Mouse (Mus musculus): ENCODE data around the gene Sdr42e1. TPM values are rescaled to one million over a fixed set of nuclear protein-coding genes. Genes with fewer than 3 reads are reported as not detected.

The Sdr42e1 gene
- polyA plus RNA-seq (2014; fragmentation: Nextera tagmentation; extraction: Ambion mirVana): 0.79 and 1.6 TPM in 2 replicates

DNA sequence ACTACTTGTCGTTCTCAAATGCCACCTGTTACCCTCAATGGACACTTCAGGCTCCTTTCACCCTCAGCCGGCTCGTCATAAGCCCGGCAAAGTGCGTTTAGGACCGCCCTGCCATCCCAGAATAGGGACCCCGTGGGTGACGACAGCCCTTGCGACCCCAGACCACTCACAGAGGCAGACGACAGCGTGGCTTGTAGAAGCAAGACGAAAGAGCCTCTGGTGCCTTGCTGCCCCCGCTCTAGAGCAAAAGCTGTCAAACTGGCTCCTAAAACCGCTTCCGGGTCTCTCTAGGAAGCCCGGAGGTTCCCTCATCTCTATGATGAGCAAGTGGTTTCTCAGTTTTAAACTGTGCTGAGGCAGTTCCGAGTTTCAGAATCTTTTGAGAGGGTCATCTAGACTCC lies at the start of gene Sdr42e1:
Gene Sdr42e1, minus strand, starts transcription at position 260 of the 401 bp plus-strand sequence.
- no peaks in the 10 kb centered on the region for H3K4me1 ChIP-seq (ENCODE audit: control insufficient read depth, insufficient read depth, low read length)
- no peak for ATAC-seq (replicated peaks; ENCODE audit: insufficient number of reproducible peaks, low FRiP score, low TSS enrichment, low read depth)
- no peaks in the 10 kb centered on the region for H3K27me3 ChIP-seq (ENCODE audit: control insufficient read depth, insufficient read depth, low read length)
- WGBS: 14% methylated on average over 17 of the region's 17 CpGs
- H3K36me3 ChIP-seq (replicated peaks; ENCODE audit: control insufficient read depth, insufficient read depth, low read depth, low read length): no peaks in the 10 kb centered on the region
- H3K4me2 ChIP-seq (ENCODE audit: low read depth, low read length): peak within 1 kb of the TSS; percentile 64
- no peak within 1 kb of the TSS for H3K27ac ChIP-seq (replicated peaks; ENCODE audit: low read depth, low read length)
- peak within 1 kb of the TSS; percentile 41 for H3K4me3 ChIP-seq (ENCODE audit: low read depth, low read length)
- no peaks in the 10 kb centered on the region for H3K9me3 ChIP-seq (replicated peaks; ENCODE audit: control insufficient read depth, low read length)
- DNase-seq (ENCODE audit: low spot score): peak; percentile 65
- H3K9ac ChIP-seq (replicated peaks; ENCODE audit: low read length): peak within 1 kb of the TSS; percentile 57

- no peak overlapping the region for H3K4me3 ChIP-seq (ENCODE audit: low read depth, low read length)
- H3K9ac ChIP-seq (replicated peaks; ENCODE audit: low read length): no peak overlapping the region
- peak; percentile 19 for DNase-seq (ENCODE audit: low spot score)
- H3K27me3 ChIP-seq (ENCODE audit: control insufficient read depth, insufficient read depth, low read length): no peaks in the 10 kb centered on the region
- H3K27ac ChIP-seq (replicated peaks; ENCODE audit: low read depth, low read length): no peak overlapping the region
- H3K36me3 ChIP-seq (replicated peaks; ENCODE audit: control insufficient read depth, insufficient read depth, low read depth, low read length): no peaks in the 10 kb centered on the region
- no peaks in the 10 kb centered on the region for H3K4me1 ChIP-seq (ENCODE audit: control insufficient read depth, insufficient read depth, low read length)
- no peak for ATAC-seq (replicated peaks; ENCODE audit: insufficient number of reproducible peaks, low FRiP score, low TSS enrichment, low read depth)
- no peaks in the 10 kb centered on the region for H3K9me3 ChIP-seq (replicated peaks; ENCODE audit: control insufficient read depth, low read length)
- no peak overlapping the region for H3K4me2 ChIP-seq (ENCODE audit: low read depth, low read length)
- WGBS: 77% methylated on average over 14 of the region's 14 CpGs
Measured at GRCm38 (mm10) chr8:117718152-117718860, 44.8 kb upstream of the Sdr42e1 start.

DNA sequence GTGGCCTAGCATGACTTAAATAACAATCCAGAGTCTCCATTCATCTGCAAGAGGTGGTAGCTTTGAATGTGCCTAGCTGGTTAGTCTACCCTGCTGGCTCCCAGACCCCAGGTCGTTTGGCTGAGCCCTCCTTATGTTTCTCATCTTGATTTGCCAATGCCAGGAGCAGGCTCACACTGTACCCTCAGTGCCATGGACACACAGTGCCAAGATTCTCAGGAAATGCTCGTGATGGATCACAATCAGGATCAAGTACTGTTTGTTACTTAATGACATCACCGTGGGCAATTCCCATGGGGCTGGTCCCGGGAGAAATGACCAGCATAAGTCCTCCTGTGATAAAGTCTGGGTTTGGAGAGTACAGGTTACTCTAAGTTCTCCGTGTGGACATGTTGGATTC lies 42.4 kb upstream of the Sdr42e1 start:
- Histone ChIP-seq H3K36me3 (replicated peaks; ENCODE audit: control insufficient read depth, insufficient read depth, low read depth, low read length) (no peaks in the 10 kb centered on the region), H3K4me1 (ENCODE audit: control insufficient read depth, insufficient read depth, low read length) (no peaks in the 10 kb centered on the region), H3K4me2 (ENCODE audit: low read depth, low read length) (no peak overlapping the region), H3K27ac (replicated peaks; ENCODE audit: low read depth, low read length) (no peak overlapping the region), H3K9ac (replicated peaks; ENCODE audit: low read length) (no peak overlapping the region), H3K9me3 (replicated peaks; ENCODE audit: control insufficient read depth, low read length) (no peaks in the 10 kb centered on the region), H3K27me3 (ENCODE audit: control insufficient read depth, insufficient read depth, low read length) (no peaks in the 10 kb centered on the region), H3K4me3 (ENCODE audit: low read depth, low read length) (no peak overlapping the region)
- DNase-seq (ENCODE audit: low spot score) (no peak), ATAC-seq (replicated peaks; ENCODE audit: insufficient number of reproducible peaks, low FRiP score, low TSS enrichment, low read depth) (no peak)
- WGBS: 77% methylated on average over 5 of the region's 5 CpGs

DNA sequence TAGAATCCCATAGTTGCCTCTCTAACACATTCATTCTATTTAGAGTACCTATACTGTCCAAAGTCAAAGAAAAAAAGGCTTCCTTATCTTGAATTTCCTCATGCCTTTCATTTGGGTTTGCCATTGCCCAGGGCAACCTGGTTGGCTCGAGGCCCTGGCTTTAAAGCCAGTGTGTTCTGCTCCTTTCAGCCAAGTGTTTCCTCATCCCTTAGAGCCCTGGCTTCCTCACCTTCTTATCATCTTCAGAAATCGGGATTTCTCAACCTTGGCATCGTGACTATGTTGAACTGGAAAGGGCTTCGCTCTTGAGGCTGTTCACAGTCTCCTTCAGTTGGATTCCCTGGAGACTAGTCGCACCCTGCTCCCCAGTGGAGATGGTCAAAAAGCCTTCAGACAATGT lies 41.1 kb upstream of the Sdr42e1 start:
- WGBS: 86% methylated on average over 5 of the region's 5 CpGs
- H3K27me3 ChIP-seq (ENCODE audit: control insufficient read depth, insufficient read depth, low read length): no peaks in the 10 kb centered on the region
- ATAC-seq (replicated peaks; ENCODE audit: insufficient number of reproducible peaks, low FRiP score, low TSS enrichment, low read depth): no peak
- no peaks in the 10 kb centered on the region for H3K36me3 ChIP-seq (replicated peaks; ENCODE audit: control insufficient read depth, insufficient read depth, low read depth, low read length)
- DNase-seq (ENCODE audit: low spot score): no peak
- no peaks in the 10 kb centered on the region for H3K9me3 ChIP-seq (replicated peaks; ENCODE audit: control insufficient read depth, low read length)
- no peak overlapping the region for H3K9ac ChIP-seq (replicated peaks; ENCODE audit: low read length)
- no peak overlapping the region for H3K4me2 ChIP-seq (ENCODE audit: low read depth, low read length)
- no peak overlapping the region for H3K27ac ChIP-seq (replicated peaks; ENCODE audit: low read depth, low read length)
- H3K4me1 ChIP-seq (ENCODE audit: control insufficient read depth, insufficient read depth, low read length): no peaks in the 10 kb centered on the region
- H3K4me3 ChIP-seq (ENCODE audit: low read depth, low read length): no peak overlapping the region

GRCm38 (mm10) chr8:117712226-117712625 lies 38.7 kb upstream of the Sdr42e1 start:
- H3K4me3 ChIP-seq (ENCODE audit: low read depth, low read length): no peak overlapping the region
- 50% methylated on average over 5 of the region's 5 CpGs for WGBS
- no peak for ATAC-seq (replicated peaks; ENCODE audit: insufficient number of reproducible peaks, low FRiP score, low TSS enrichment, low read depth)

DNA sequence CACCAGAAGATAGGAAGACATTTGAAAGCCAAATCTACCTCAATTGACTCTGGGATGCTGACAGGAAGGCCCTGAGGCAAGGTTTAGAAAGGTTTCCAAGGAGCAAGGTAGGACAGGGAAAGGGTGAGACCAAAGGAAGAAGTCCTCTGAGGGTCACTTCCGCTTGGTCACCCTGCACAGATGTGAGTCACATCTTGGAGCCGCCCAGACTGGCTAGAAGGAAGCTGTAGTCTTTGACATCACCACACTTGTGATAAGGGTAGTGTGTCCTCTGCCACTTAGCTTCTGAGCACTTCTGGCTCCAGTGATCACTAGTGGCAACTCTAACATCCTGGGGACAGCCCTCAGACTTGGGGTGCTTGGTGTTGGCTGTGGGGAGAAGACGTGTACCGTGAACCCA lies 32.7 kb upstream of the Sdr42e1 start:
- Histone ChIP-seq H3K4me3 (ENCODE audit: low read depth, low read length) (no peak overlapping the region), H3K9me3 (replicated peaks; ENCODE audit: control insufficient read depth, low read length) (no peaks in the 10 kb centered on the region), H3K9ac (replicated peaks; ENCODE audit: low read length) (no peak overlapping the region), H3K27ac (replicated peaks; ENCODE audit: low read depth, low read length) (no peak overlapping the region), H3K4me2 (ENCODE audit: low read depth, low read length) (no peak overlapping the region), H3K4me1 (ENCODE audit: control insufficient read depth, insufficient read depth, low read length) (no peaks in the 10 kb centered on the region; the same call in 1 of the 2 replicates), H3K36me3 (replicated peaks; ENCODE audit: control insufficient read depth, insufficient read depth, low read depth, low read length) (no peaks in the 10 kb centered on the region), H3K27me3 (ENCODE audit: control insufficient read depth, insufficient read depth, low read length) (no peaks in the 10 kb centered on the region)
- ATAC-seq (replicated peaks; ENCODE audit: insufficient number of reproducible peaks, low FRiP score, low TSS enrichment, low read depth) (no peak), DNase-seq (ENCODE audit: low spot score) (no peak)
- 93% methylated on average over 4 of the region's 4 CpGs for WGBS

More at GRCm38 (mm10) chr8:117712226-117712625, 38.7 kb upstream of the Sdr42e1 start:
- no peaks in the 10 kb centered on the region for H3K36me3 ChIP-seq (replicated peaks; ENCODE audit: control insufficient read depth, insufficient read depth, low read depth, low read length)
- no peak overlapping the region for H3K27ac ChIP-seq (replicated peaks; ENCODE audit: low read depth, low read length)
- H3K9ac ChIP-seq (replicated peaks; ENCODE audit: low read length): no peak overlapping the region
- H3K4me2 ChIP-seq (ENCODE audit: low read depth, low read length): no peak overlapping the region
- H3K9me3 ChIP-seq (replicated peaks; ENCODE audit: control insufficient read depth, low read length): no peaks in the 10 kb centered on the region
- H3K4me1 ChIP-seq (ENCODE audit: control insufficient read depth, insufficient read depth, low read length): no peaks in the 10 kb centered on the region
- DNase-seq (ENCODE audit: low spot score): peak; percentile 20
- H3K27me3 ChIP-seq (ENCODE audit: control insufficient read depth, insufficient read depth, low read length): no peaks in the 10 kb centered on the region

GRCm38 (mm10) chr8:117702701-117703100 lies 29.2 kb upstream of the Sdr42e1 start:
- Histone ChIP-seq H3K27me3 (ENCODE audit: control insufficient read depth, insufficient read depth, low read length) (no peaks in the 10 kb centered on the region), H3K36me3 (replicated peaks; ENCODE audit: control insufficient read depth, insufficient read depth, low read depth, low read length) (no peaks in the 10 kb centered on the region), H3K4me1 (ENCODE audit: control insufficient read depth, insufficient read depth, low read length) (no peaks in the 10 kb centered on the region; the same call in 1 of the 2 replicates), H3K27ac (replicated peaks; ENCODE audit: low read depth, low read length) (no peak overlapping the region), H3K4me2 (ENCODE audit: low read depth, low read length) (no peak overlapping the region), H3K9me3 (replicated peaks; ENCODE audit: control insufficient read depth, low read length) (no peaks in the 10 kb centered on the region), H3K4me3 (ENCODE audit: low read depth, low read length) (no peak overlapping the region), H3K9ac (replicated peaks; ENCODE audit: low read length) (no peak overlapping the region)
- no peak for DNase-seq (ENCODE audit: low spot score)
- WGBS: 54% methylated on average over 10 of the region's 10 CpGs
- no peak for ATAC-seq (replicated peaks; ENCODE audit: insufficient number of reproducible peaks, low FRiP score, low TSS enrichment, low read depth)

GRCm38 (mm10) chr8:117701859-117702258 lies 28.4 kb upstream of the Sdr42e1 start, which contains the start of gene Hsd17b2:
Gene Hsd17b2, plus strand, starts transcription at chr8:117701904.
- H3K4me3 ChIP-seq (ENCODE audit: low read depth, low read length): no peak within 1 kb of the TSS
- H3K9ac ChIP-seq (replicated peaks; ENCODE audit: low read length): no peak within 1 kb of the TSS
- H3K27me3 ChIP-seq (ENCODE audit: control insufficient read depth, insufficient read depth, low read length): no peaks in the 10 kb centered on the region
- DNase-seq (ENCODE audit: low spot score): no peak
- no peaks in the 10 kb centered on the region for H3K9me3 ChIP-seq (replicated peaks; ENCODE audit: control insufficient read depth, low read length)
- H3K4me2 ChIP-seq (ENCODE audit: low read depth, low read length): no peak within 1 kb of the TSS
- H3K36me3 ChIP-seq (replicated peaks; ENCODE audit: control insufficient read depth, insufficient read depth, low read depth, low read length): no peaks in the 10 kb centered on the region
- H3K4me1 ChIP-seq (ENCODE audit: control insufficient read depth, insufficient read depth, low read length): no peaks in the 10 kb centered on the region; the same call in 1 of the 2 replicates
- H3K27ac ChIP-seq (replicated peaks; ENCODE audit: low read depth, low read length): no peak within 1 kb of the TSS
- 46% methylated on average over 13 of the region's 13 CpGs for WGBS
- ATAC-seq (replicated peaks; ENCODE audit: insufficient number of reproducible peaks, low FRiP score, low TSS enrichment, low read depth): no peak

Measured in embryonic facial prominence, embryonic 11.5 days (tissue).